Comparison of ENCODE assay signal across 8 mouse cellular contexts in the genomic region with DNA sequence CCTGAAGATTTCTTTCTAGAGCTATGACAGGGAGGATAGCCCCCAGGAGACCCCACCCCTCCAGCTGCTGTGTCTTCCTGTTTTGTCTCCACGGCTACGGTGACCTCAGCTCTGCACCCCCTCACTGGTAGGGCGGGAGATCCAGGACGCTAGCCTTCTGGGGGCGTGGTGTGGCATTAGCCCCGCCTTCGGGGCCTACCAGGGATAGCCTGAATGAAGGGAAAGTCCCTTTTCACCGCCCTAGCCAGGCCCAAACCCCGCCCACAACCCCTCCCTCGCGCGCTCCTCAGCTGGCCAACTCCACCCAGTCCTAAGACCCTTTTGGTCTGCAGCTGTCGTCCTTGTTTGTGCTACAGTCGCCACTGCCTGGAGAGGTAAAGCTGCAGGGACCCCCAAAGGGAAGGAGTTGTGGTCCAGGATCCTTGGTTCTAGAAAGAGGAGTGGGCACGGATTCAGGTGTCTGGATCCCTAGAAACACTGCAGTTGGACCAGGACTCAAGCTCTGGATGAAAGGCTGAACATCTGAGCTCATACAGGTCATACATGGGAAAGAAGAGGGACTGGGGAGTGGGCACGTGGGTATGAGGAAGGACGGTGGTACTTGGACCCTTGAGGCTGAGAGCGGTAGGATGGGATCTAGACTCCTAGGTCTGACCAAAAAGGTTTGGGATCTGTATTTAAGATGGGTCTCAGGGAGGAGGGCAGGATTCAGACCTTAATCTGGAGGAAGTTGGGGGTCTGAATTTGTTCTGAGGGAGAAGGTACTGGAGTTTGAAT. TPM values are rescaled to one million over a fixed set of nuclear protein-coding genes. Genes with fewer than 3 reads are reported as not detected.
DNase-seq lines count a peak whose midpoint lies in the region; ATAC-seq lines count a peak whose summit lies in the region.

No protein-coding gene starts in this region.

- WGBS in embryonic facial prominence, embryonic 11.5 days, result 2% methylated on average over 18 of the region's 18 CpGs
- WGBS in limb, embryonic 13.5 days, result 2% methylated on average over 18 of the region's 18 CpGs
- WGBS in midbrain, embryonic 15.5 days, result 3% methylated on average over 18 of the region's 18 CpGs

- no peak overlapping the region; the same call in 1 of the 2 replicates for H3K9ac ChIP-seq in embryonic facial prominence, embryonic 11.5 days (replicated peaks; ENCODE audit: low read length)
- peak overlapping the region; percentile 72 for H3K9ac ChIP-seq in limb, embryonic 13.5 days
- peak overlapping the region; percentile 84; the same call in 1 of the 2 replicates for H3K9ac ChIP-seq in midbrain, embryonic 15.5 days

- no peaks in the 10 kb centered on the region for H3K36me3 ChIP-seq in erythroblast, embryonic 14.5 days (ENCODE audit: control insufficient read depth)
- no peaks in the 10 kb centered on the region for H3K36me3 ChIP-seq in embryonic facial prominence, embryonic 11.5 days (replicated peaks; ENCODE audit: control insufficient read depth, insufficient read depth, low read depth, low read length)
- peaks cover 16% of the 10 kb centered on the region for H3K36me3 ChIP-seq in limb, embryonic 13.5 days
- H3K36me3 ChIP-seq in midbrain, embryonic 15.5 days (replicated peaks), result 0 out of 2 replicates have a peak, but pooled peaks cover 3% of the 10 kb centered on the region

- ATAC-seq in erythroblast, adult 5-6 weeks (replicated peaks; ENCODE audit: low FRiP score, poor library complexity, severe bottlenecking), result no peak
- ATAC-seq in embryonic facial prominence, embryonic 11.5 days (replicated peaks; ENCODE audit: insufficient number of reproducible peaks, low FRiP score, low TSS enrichment, low read depth), result peak; percentile 89
- peak; percentile 89 for ATAC-seq in limb, embryonic 13.5 days (ENCODE audit: low FRiP score, low read depth)
- ATAC-seq in midbrain, embryonic 15.5 days (replicated peaks), result peak; percentile 93

- peaks cover 24% of the 10 kb centered on the region for H3K4me1 ChIP-seq in erythroblast, embryonic 14.5 days (ENCODE audit: control insufficient read depth)
- H3K4me1 ChIP-seq in embryonic facial prominence, embryonic 11.5 days (ENCODE audit: control insufficient read depth, insufficient read depth, low read length), result no peaks in the 10 kb centered on the region
- peaks cover 36% of the 10 kb centered on the region for H3K4me1 ChIP-seq in limb, embryonic 13.5 days
- peaks cover 30% of the 10 kb centered on the region for H3K4me1 ChIP-seq in midbrain, embryonic 15.5 days

- peak overlapping the region; percentile 76 for H3K4me2 ChIP-seq in embryonic facial prominence, embryonic 11.5 days (ENCODE audit: low read depth, low read length)
- peak overlapping the region; percentile 75 for H3K4me2 ChIP-seq in limb, embryonic 13.5 days (replicated peaks)
- peak overlapping the region; percentile 79 for H3K4me2 ChIP-seq in midbrain, embryonic 15.5 days

- H3K4me3 ChIP-seq in erythroblast, embryonic 14.5 days (replicated peaks), result peak overlapping the region; percentile 51
- H3K4me3 ChIP-seq in embryonic facial prominence, embryonic 11.5 days (ENCODE audit: low read depth, low read length), result peak overlapping the region; percentile 38
- H3K4me3 ChIP-seq in limb, embryonic 13.5 days, result peak overlapping the region; percentile 53
- H3K4me3 ChIP-seq in midbrain, embryonic 15.5 days, result peak overlapping the region; percentile 65

- H3K27ac ChIP-seq in embryonic facial prominence, embryonic 11.5 days (replicated peaks; ENCODE audit: low read depth, low read length), result peak overlapping the region; percentile 72; the same call in 1 of the 2 replicates
- peak overlapping the region; percentile 91 for H3K27ac ChIP-seq in limb, embryonic 13.5 days
- H3K27ac ChIP-seq in midbrain, embryonic 15.5 days, result peak overlapping the region; percentile 79

- no peaks in the 10 kb centered on the region for H3K27me3 ChIP-seq in erythroblast, embryonic 14.5 days (ENCODE audit: control insufficient read depth)
- no peaks in the 10 kb centered on the region for H3K27me3 ChIP-seq in embryonic facial prominence, embryonic 11.5 days (ENCODE audit: control insufficient read depth, insufficient read depth, low read length)
- no peaks in the 10 kb centered on the region for H3K27me3 ChIP-seq in limb, embryonic 13.5 days
- H3K27me3 ChIP-seq in midbrain, embryonic 15.5 days (replicated peaks), result no peaks in the 10 kb centered on the region

- H3K9me3 ChIP-seq in erythroblast, embryonic 14.5 days (ENCODE audit: control insufficient read depth, low read length), result no peaks in the 10 kb centered on the region
- no peaks in the 10 kb centered on the region for H3K9me3 ChIP-seq in embryonic facial prominence, embryonic 11.5 days (replicated peaks; ENCODE audit: control insufficient read depth, low read length)
- H3K9me3 ChIP-seq in limb, embryonic 13.5 days, result no peaks in the 10 kb centered on the region
- no peaks in the 10 kb centered on the region for H3K9me3 ChIP-seq in midbrain, embryonic 15.5 days

- peak; percentile 97 for DNase-seq in embryonic facial prominence, embryonic 11.5 days (ENCODE audit: low spot score)
- peak; percentile 99 for DNase-seq in heart, adult 8-10 months (ENCODE audit: low spot score)
- peak; percentile 91 to 92 for DNase-seq in kidney, adult 8-10 months
- DNase-seq in spleen, adult 18-20 months, result peak; percentile 94 to 96

RNA-seq across cellular contexts. Expression of a gene that starts 1.5 kb away (rescaled TPM):
- polyA plus RNA-seq in erythroblast, embryonic 14.5 days (2012), result not detected in 2 replicates
- not detected in 2 replicates for total RNA-seq in erythroblast, adult 5-6 weeks (2015; ENCODE audit: low replicate concordance)
- 0.77 TPM in 1 of 2 replicates, not detected in the other for total RNA-seq in erythroblast, adult 5-6 weeks (2017; ENCODE audit: low replicate concordance)
- 0.39 and 2.0 TPM in 2 replicates for polyA plus RNA-seq in embryonic facial prominence, embryonic 11.5 days (2014; fragmentation: Nextera tagmentation; extraction: Ambion mirVana)
- total RNA-seq in heart, adult 8-10 months (2022), result 1 to 10 TPM in 2 of 4 experiments, under 1 TPM in 2; 0.57 to 1.8 (median 1.1) TPM
- polyA plus RNA-seq in limb, embryonic 13.5 days (2015; fragmentation: Nextera tagmentation; extraction: Ambion mirVana), result 0.15 and 0.23 TPM in 2 replicates
- polyA plus RNA-seq in midbrain, embryonic 15.5 days (2015; fragmentation: Nextera tagmentation; extraction: Ambion mirVana), result 2.3 and 2.4 TPM in 2 replicates

RNA-seq across cellular contexts. Expression of a gene that starts 1.6 kb away (rescaled TPM):
- polyA plus RNA-seq in erythroblast, embryonic 14.5 days (2012), result 0.04 TPM in 1 of 2 replicates, not detected in the other
- 18.4 and 20.5 TPM in 2 replicates for total RNA-seq in erythroblast, adult 5-6 weeks (2015; ENCODE audit: low replicate concordance)
- total RNA-seq in erythroblast, adult 5-6 weeks (2017; ENCODE audit: low replicate concordance), result 4.0 and 7.3 TPM in 2 replicates
- polyA plus RNA-seq in embryonic facial prominence, embryonic 11.5 days (2014; fragmentation: Nextera tagmentation; extraction: Ambion mirVana), result 36.9 and 38.5 TPM in 2 replicates
- total RNA-seq in heart, adult 8-10 months (2022), result 100 to 1,000 TPM in 3 of 4 experiments, 10 to 100 TPM in 1; 93.9 to 139 (median 128) TPM
- polyA plus RNA-seq in limb, embryonic 13.5 days (2015; fragmentation: Nextera tagmentation; extraction: Ambion mirVana), result 63.6 and 67.8 TPM in 2 replicates
- polyA plus RNA-seq in midbrain, embryonic 15.5 days (2015; fragmentation: Nextera tagmentation; extraction: Ambion mirVana), result 33.3 and 34.5 TPM in 2 replicates

RNA-seq across cellular contexts. Expression of a gene that starts 40.9 kb away (rescaled TPM):
- not detected in 2 replicates for polyA plus RNA-seq in erythroblast, embryonic 14.5 days (2012)
- 0.19 and 0.63 TPM in 2 replicates for total RNA-seq in erythroblast, adult 5-6 weeks (2015; ENCODE audit: low replicate concordance)
- 1.5 and 2.4 TPM in 2 replicates for total RNA-seq in erythroblast, adult 5-6 weeks (2017; ENCODE audit: low replicate concordance)
- not detected in 2 replicates for polyA plus RNA-seq in embryonic facial prominence, embryonic 11.5 days (2014; fragmentation: Nextera tagmentation; extraction: Ambion mirVana)
- total RNA-seq in heart, adult 8-10 months (2022), result under 1 TPM in 1 of 4 experiments, not detected in 3; 0.12 TPM
- not detected in 2 replicates for polyA plus RNA-seq in limb, embryonic 13.5 days (2015; fragmentation: Nextera tagmentation; extraction: Ambion mirVana)
- 0.05 TPM in 2 replicates for polyA plus RNA-seq in midbrain, embryonic 15.5 days (2015; fragmentation: Nextera tagmentation; extraction: Ambion mirVana)

RNA-seq across cellular contexts. Expression of a gene that starts 42.3 kb away (rescaled TPM):
- polyA plus RNA-seq in erythroblast, embryonic 14.5 days (2012), result not detected in 2 replicates
- not detected in 2 replicates for total RNA-seq in erythroblast, adult 5-6 weeks (2015; ENCODE audit: low replicate concordance)
- total RNA-seq in erythroblast, adult 5-6 weeks (2017; ENCODE audit: low replicate concordance), result 0.26 TPM in 1 of 2 replicates, not detected in the other
- 2.6 and 2.9 TPM in 2 replicates for polyA plus RNA-seq in embryonic facial prominence, embryonic 11.5 days (2014; fragmentation: Nextera tagmentation; extraction: Ambion mirVana)
- total RNA-seq in heart, adult 8-10 months (2022), result 1 to 10 TPM; 3.0 to 3.6 (median 3.3) TPM
- 3.8 and 4.1 TPM in 2 replicates for polyA plus RNA-seq in limb, embryonic 13.5 days (2015; fragmentation: Nextera tagmentation; extraction: Ambion mirVana)
- polyA plus RNA-seq in midbrain, embryonic 15.5 days (2015; fragmentation: Nextera tagmentation; extraction: Ambion mirVana), result 4.0 TPM in 2 replicates

Comparison
In these comparisons a context has a peak if more than half of its experiments do, and no peak if none do; other contexts are left out.
1. RNA of a gene that starts 1.6 kb away (polyA plus RNA-seq): 63.6 to 67.8 TPM in limb, embryonic 13.5 days, 36.9 to 38.5 TPM in embryonic facial prominence, embryonic 11.5 days and 33.3 to 34.5 TPM in midbrain, embryonic 15.5 days; 0.04 TPM in erythroblast, embryonic 14.5 days; every median in the first group is over 10 times any median in the second.
2. Peak in every context shown above with its lines, with median percentiles within 50 percentile points of each other: H3K4me3 ChIP-seq, DNase-seq, H3K27ac ChIP-seq and H3K4me2 ChIP-seq.